Mouse (Mus musculus) CH12.LX (cell line): ENCODE results near the gene Scaf1. TPM values are rescaled to one million over a fixed set of nuclear protein-coding genes. Genes with fewer than 3 reads are reported as not detected.

Source experiments
- DNase-seq: peaks from one replicate; pipeline ENCODE4 v3.0.0-alpha.2; 2013; ENCODE audit errors: extremely low read depth
- H3K27ac ChIP-seq: 2 replicates; pipeline ENCODE4 v1.5.1; 2012; ENCODE audit warnings: low read depth, mild to moderate bottlenecking, control low read depth, moderate library complexity; ENCODE audit not compliant: insufficient read depth
- H3K27me3 ChIP-seq: replicated peaks from 2 replicates; pipeline ENCODE3; 2012; ENCODE audit warnings: inconsistent platforms
- H3K36me3 ChIP-seq, 2 experiments: replicated peaks in 1 of 2; 2 replicates each; pipeline versions ENCODE3 to v1.6.1; 2012; ENCODE audit warnings: inconsistent platforms in 1 of 2, low read length in 1 of 2, mild to moderate bottlenecking in 1 of 2, mixed read lengths in 1 of 2, moderate library complexity in 1 of 2; ENCODE audit not compliant: control insufficient read depth in 1 of 2, insufficient read depth in 1 of 2
- H3K4me1 ChIP-seq, 2 experiments: 2 replicates each; pipeline ENCODE4 v1.6.1; 2012; ENCODE audit warnings: inconsistent platforms in 1 of 2, moderate library complexity in 1 of 2; ENCODE audit not compliant: insufficient read depth in 2 of 2, control insufficient read depth in 1 of 2
- H3K4me2 ChIP-seq: 2 replicates; pipeline ENCODE4 v1.6.1; 2012; ENCODE audit warnings: low read depth, mild to moderate bottlenecking, control low read depth; ENCODE audit not compliant: poor library complexity, insufficient read depth, severe bottlenecking
- H3K4me3 ChIP-seq, 3 experiments: fragments of 150-350 bp in 1 of 3; sonication (generic) in 1 of 3; replicated peaks in 1 of 3; 2 replicates each; pipeline versions ENCODE3 to v1.5.1; 2011 to 2012; ENCODE audit warnings: low read depth in 2 of 3, low read length in 2 of 3, mild to moderate bottlenecking in 2 of 3, moderate library complexity in 2 of 3, control low read depth in 1 of 3, improper control_type of control experiment in 1 of 3, inconsistent platforms in 1 of 3, mixed read lengths in 1 of 3; ENCODE audit not compliant: poor library complexity in 1 of 3
- H3K79me2 ChIP-seq: replicated peaks from 2 replicates; pipeline ENCODE4 v1.6.1; 2012; ENCODE audit warnings: mild to moderate bottlenecking, moderate library complexity; ENCODE audit not compliant: control insufficient read depth, poor library complexity, insufficient read depth, severe bottlenecking; ENCODE audit errors: extremely low read depth
- H3K9ac ChIP-seq: 2 replicates; pipeline ENCODE4 v1.6.1; 2012; ENCODE audit warnings: low read depth, mild to moderate bottlenecking, control low read depth, moderate library complexity; ENCODE audit not compliant: insufficient read depth
- H3K9me3 ChIP-seq: replicated peaks from 2 replicates; pipeline ENCODE3; 2012; ENCODE audit warnings: low read length, inconsistent platforms, mixed read lengths
- BHLHE40 ChIP-seq: IDR thresholded peaks from 2 replicates; pipeline ENCODE4 v1.6.1; 2011; ENCODE audit warnings: mild to moderate bottlenecking, low read depth, low read length, improper control_type of control experiment
- CHD1 ChIP-seq: IDR thresholded peaks from 2 replicates; pipeline ENCODE4 v1.6.1; 2012; ENCODE audit warnings: low read depth, low read length, improper control_type of control experiment, inconsistent platforms
- CTCF ChIP-seq, 2 experiments: IDR thresholded peaks in 1 of 2; conservative IDR thresholded peaks in 1 of 2; 2 replicates each; pipeline ENCODE4 v1.5.1; 2011 to 2012; ENCODE audit warnings: low read depth in 2 of 2, low read length in 2 of 2, improper control_type of control experiment in 1 of 2, inconsistent platforms in 1 of 2, mild to moderate bottlenecking in 1 of 2, moderate library complexity in 1 of 2
- ELF1 ChIP-seq: IDR thresholded peaks from 2 replicates; pipeline ENCODE4 v1.6.1; 2014; ENCODE audit warnings: low read depth, mild to moderate bottlenecking, inconsistent platforms, low read length, improper control_type of control experiment
- EP300 ChIP-seq: IDR thresholded peaks from 2 replicates; pipeline ENCODE4 v1.6.1; 2011; ENCODE audit warnings: low read length, improper control_type of control experiment
- ETS1 ChIP-seq: conservative IDR thresholded peaks from 2 replicates; pipeline ENCODE4 v1.6.1; 2012; ENCODE audit warnings: low read depth, mild to moderate bottlenecking, inconsistent platforms, low read length, improper control_type of control experiment, moderate library complexity
- GABPA ChIP-seq: IDR thresholded peaks from 2 replicates; pipeline ENCODE4 v1.6.1; 2012; ENCODE audit warnings: low read depth, low read length, improper control_type of control experiment, inconsistent platforms; ENCODE audit not compliant: insufficient replicate concordance
- HCFC1 ChIP-seq: IDR thresholded peaks from 2 replicates; pipeline ENCODE4 v1.6.1; 2012; ENCODE audit warnings: low read depth, mild to moderate bottlenecking, inconsistent platforms, low read length, improper control_type of control experiment
- IRF4 ChIP-seq: IDR thresholded peaks from 2 replicates; pipeline ENCODE4 v1.6.1; 2014; ENCODE audit warnings: low read depth, mild to moderate bottlenecking, inconsistent platforms, low read length, improper control_type of control experiment
- JUN ChIP-seq: IDR thresholded peaks from 2 replicates; pipeline ENCODE4 v1.6.1; 2011; ENCODE audit warnings: low read depth, mild to moderate bottlenecking, low read length, improper control_type of control experiment, moderate library complexity; ENCODE audit not compliant: insufficient read depth
- JUND ChIP-seq: conservative IDR thresholded peaks from 2 replicates; pipeline ENCODE4 v1.6.1; 2011; ENCODE audit warnings: low read depth, low read length, improper control_type of control experiment
- MAFK ChIP-seq: IDR thresholded peaks from 2 replicates; pipeline ENCODE4 v1.6.1; 2011; ENCODE audit warnings: low read length, improper control_type of control experiment; ENCODE audit not compliant: insufficient replicate concordance
- MAX ChIP-seq: IDR thresholded peaks from 2 replicates; pipeline ENCODE4 v1.6.1; 2011; ENCODE audit warnings: low read length, improper control_type of control experiment
- MAZ ChIP-seq: IDR thresholded peaks from 2 replicates; pipeline ENCODE4 v1.6.1; 2012; ENCODE audit warnings: low read depth, mild to moderate bottlenecking, inconsistent platforms, low read length, improper control_type of control experiment, moderate library complexity
- MEF2A ChIP-seq: IDR thresholded peaks from 2 replicates; pipeline ENCODE4 v1.6.1; 2014; ENCODE audit warnings: low read depth, mild to moderate bottlenecking, inconsistent platforms, low read length, improper control_type of control experiment, borderline replicate concordance
- MYC ChIP-seq: IDR thresholded peaks from 2 replicates; pipeline ENCODE4 v1.6.1; 2011; ENCODE audit warnings: low read depth, mild to moderate bottlenecking, improper control_type of control experiment, low read length
- NELFE ChIP-seq: IDR thresholded peaks from 2 replicates; pipeline ENCODE4 v1.6.1; 2011; ENCODE audit warnings: low read depth, low read length, improper control_type of control experiment
- NRF1 ChIP-seq: IDR thresholded peaks from 2 replicates; pipeline ENCODE4 v1.6.1; 2014; ENCODE audit warnings: low read depth, mild to moderate bottlenecking, inconsistent platforms, low read length, improper control_type of control experiment, moderate library complexity
- PAX5 ChIP-seq: IDR thresholded peaks from 2 replicates; pipeline ENCODE4 v1.6.1; 2012; ENCODE audit warnings: low read length, inconsistent platforms, mixed read lengths
- RCOR1 ChIP-seq: conservative IDR thresholded peaks from 2 replicates; pipeline ENCODE4 v1.6.1; 2012; ENCODE audit warnings: low read depth, mild to moderate bottlenecking, inconsistent platforms, low read length, improper control_type of control experiment
- SIN3A ChIP-seq: IDR thresholded peaks from 2 replicates; pipeline ENCODE4 v1.6.1; 2012; ENCODE audit warnings: low read length, improper control_type of control experiment, inconsistent platforms
- TBP ChIP-seq: conservative IDR thresholded peaks from 2 replicates; pipeline ENCODE4 v1.6.1; 2011; ENCODE audit warnings: low read depth, low read length, improper control_type of control experiment
- TCF12 ChIP-seq: IDR thresholded peaks from 2 replicates; pipeline ENCODE4 v1.6.1; 2014; ENCODE audit warnings: low read depth, mild to moderate bottlenecking, inconsistent platforms, low read length, improper control_type of control experiment
- USF2 ChIP-seq: conservative IDR thresholded peaks from 2 replicates; pipeline ENCODE4 v1.6.1; 2011; ENCODE audit warnings: low read depth, low read length, improper control_type of control experiment
- ZC3H11A ChIP-seq: IDR thresholded peaks from 2 replicates; pipeline ENCODE4 v1.6.1; 2012; ENCODE audit warnings: low read depth, mild to moderate bottlenecking, inconsistent platforms, low read length, improper control_type of control experiment
- ZKSCAN1 ChIP-seq: IDR thresholded peaks from 2 replicates; pipeline ENCODE4 v1.6.1; 2012; ENCODE audit warnings: low read depth, inconsistent platforms, low read length, improper control_type of control experiment, borderline replicate concordance
- ZNF384 ChIP-seq: IDR thresholded peaks from 2 replicates; pipeline ENCODE4 v1.6.1; 2012; ENCODE audit warnings: low read depth, low read length, improper control_type of control experiment, inconsistent platforms
- dilution Hi-C: fragments of 300-500 bp; cut with MboI; formaldehyde crosslinking; loops from 2 replicates; pipeline ENCODE4 v1.14.3; 2020; ENCODE audit warnings: low sequenced_read_pairs; ENCODE audit not compliant: extremely low pct_unique_long_range_greater_than_20kb, extremely low pct_ligation_motif_present
- in situ Hi-C: fragments of 300-500 bp; cut with MboI; formaldehyde crosslinking; loops from 3 replicates; pipeline ENCODE4 v1.14.3; 2019; ENCODE audit warnings: low sequenced_read_pairs, low pct_ligation_motif_present, low pct_unique_long_range_greater_than_20kb, mixed read lengths
- polyA plus RNA-seq: library from polyadenylated mRNA; unstranded; fragments of >175 nt; gene quantifications from 2 replicates; pipeline ENCODE4 v1.2.1, GENCODE M21; 2012; ENCODE audit warnings: low read depth; ENCODE audit not compliant: insufficient read length
- total RNA-seq, 2 experiments: library from RNA; depleted of rRNA; stranded (reverse); fragments of 300-350 nt in 1 of 2; fragments of >200 nt in 1 of 2; gene quantifications; 2 replicates each; pipeline ENCODE4 v1.2.3; 2012 to 2014

Gene Scaf1
- total and polyA plus RNA-seq, 3 experiments: 5.4 to 41.9 (median 18.2) TPM

DNA sequence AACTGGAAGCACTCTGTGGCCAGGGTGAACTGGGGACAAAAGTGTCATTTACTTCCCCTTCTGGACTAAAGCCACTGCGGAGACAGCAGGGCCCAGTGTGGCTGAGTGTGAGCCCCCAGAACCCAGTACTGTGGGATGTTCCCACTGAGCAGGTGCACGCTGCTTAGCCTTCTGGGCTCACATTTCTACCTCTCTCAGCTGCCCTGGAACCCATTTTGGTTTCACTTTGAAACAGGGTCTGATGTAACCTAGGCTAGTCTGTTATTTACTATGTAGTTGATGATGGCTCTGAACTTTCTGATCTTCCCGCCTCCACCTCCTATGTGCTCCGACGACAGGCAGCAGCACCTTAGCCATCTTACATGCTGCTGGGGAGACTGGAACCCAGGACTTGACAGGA is 53.3 kb downstream of the Scaf1 start:
- DNase-seq: no peak
- H3K9me3 ChIP-seq: no peaks in the 10 kb centered on the region
- H3K27ac ChIP-seq: no peak overlapping the region
- no peak overlapping the region for H3K9ac ChIP-seq
- H3K4me2 ChIP-seq: no peak overlapping the region
- peaks cover 11 to 26% of the 10 kb centered on the region in 2 experiments for H3K4me1 ChIP-seq
- in situ Hi-C loops (no loop called here), dilution Hi-C loops (no loop called here)
- TF ChIP-seq SIN3A (no peak), ZC3H11A (no peak), ETS1 (peak; percentile 45; the same call in 1 of the 2 replicates), CHD1 (no peak), NELFE (no peak), HCFC1 (no peak), PAX5 (no peak), JUN (no peak), TCF12 (peak; percentile 30; the same call in 1 of the 2 replicates), IRF4 (peak; percentile 55), MYC (no peak), ZNF384 (no peak), JUND (no peak), NRF1 (no peak), BHLHE40 (peak; percentile 89), MAZ (no peak), TBP (no peak), MEF2A (no peak), GABPA (no peak), ELF1 (no peak)
- H3K27me3 ChIP-seq: no peaks in the 10 kb centered on the region
- H3K4me3 ChIP-seq: no peak overlapping the region
- peaks cover 0 to 73% of the 10 kb centered on the region in 2 experiments for H3K36me3 ChIP-seq
- H3K79me2 ChIP-seq: no peaks in the 10 kb centered on the region

DNA sequence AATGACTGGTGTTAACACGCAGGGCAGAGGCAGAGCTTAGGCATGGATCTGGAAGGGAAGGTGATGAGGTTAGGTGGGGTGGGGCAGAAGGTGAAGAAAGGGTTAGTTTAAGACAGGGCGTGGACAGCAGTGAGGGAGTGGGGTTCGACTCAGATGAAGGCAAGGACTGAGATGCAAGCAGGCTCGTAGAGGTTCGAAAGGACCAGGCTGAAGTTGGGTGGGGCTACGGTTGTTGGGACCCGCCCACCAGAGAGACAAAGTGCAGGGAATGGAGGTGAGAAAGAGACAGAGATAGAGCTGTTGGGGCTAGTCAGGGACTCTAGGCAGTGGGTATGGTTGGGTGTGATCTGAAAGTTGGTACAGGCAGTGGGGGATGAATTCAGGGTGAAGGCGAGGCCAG is 53.8 kb downstream of the Scaf1 start:
- Histone ChIP-seq H3K79me2 (no peaks in the 10 kb centered on the region), H3K9ac (no peak overlapping the region), H3K27ac (no peak overlapping the region), H3K36me3 (peaks cover 0 to 78% of the 10 kb centered on the region in 2 experiments), H3K4me2 (no peak overlapping the region), H3K9me3 (no peaks in the 10 kb centered on the region), H3K4me1 (peaks cover 11 to 26% of the 10 kb centered on the region in 2 experiments), H3K27me3 (no peaks in the 10 kb centered on the region), H3K4me3 (no peak overlapping the region)
- TF ChIP-seq ZKSCAN1 (no peak), JUND (no peak), USF2 (no peak), CHD1 (no peak), MAX (no peak), MYC (no peak), EP300 (no peak), CTCF (conservative IDR thresholded peaks at IDR 0.05 in 1 of 2, IDR thresholded peaks at IDR 0.05 in 1 of 2; ENCODE audit: low read depth in 2 of 2, low read length in 2 of 2) (no peak), RCOR1 (no peak), ELF1 (no peak), MAFK (no peak), IRF4 (no peak), ETS1 (no peak), TCF12 (no peak)
- no peak for DNase-seq
- in situ Hi-C loops (no loop called here), dilution Hi-C loops (no loop called here)
